Mouse (Mus musculus): ENCODE results near the gene Tnip3. TPM values are rescaled to one million over a fixed set of nuclear protein-coding genes. Genes with fewer than 3 reads are reported as not detected.

The Tnip3 gene
- polyA plus RNA-seq, 1 experiment from 2014 or later = 1.1 TPM

DNA sequence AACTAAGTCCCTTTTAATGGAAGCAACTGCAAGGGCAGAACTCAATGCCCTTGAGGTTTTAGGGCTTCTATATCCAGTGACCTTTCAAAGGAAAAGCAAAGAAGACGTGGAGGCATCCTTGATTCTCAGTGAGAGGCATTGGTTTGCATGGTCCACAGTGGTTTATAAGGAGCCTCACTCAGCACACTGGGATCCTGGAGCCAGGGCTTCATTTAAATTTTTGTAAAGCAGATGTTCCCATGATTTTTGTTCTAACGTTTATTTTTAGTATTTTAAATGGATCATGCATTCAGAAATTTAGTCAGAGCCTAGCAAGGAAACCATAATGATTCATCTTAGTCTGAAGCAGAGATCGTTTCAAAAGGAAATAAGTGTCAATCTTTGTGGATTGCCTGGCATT, 17.3 kb downstream of the Tnip3 start:
- no peak overlapping the region for H3K4me2 ChIP-seq
- ATAC-seq (ENCODE audit: insufficient read depth) (no peak), DNase-seq (no peak)
- H3K36me3 ChIP-seq (ENCODE audit: insufficient read depth) = no peaks in the 10 kb centered on the region
- H3K4me1 ChIP-seq (ENCODE audit: insufficient read depth) = peaks cover 2% of the 10 kb centered on the region
- no peaks in the 10 kb centered on the region for H3K9me3 ChIP-seq (ENCODE audit: low read depth, low read length)
- no peaks in the 10 kb centered on the region for H3K27me3 ChIP-seq (ENCODE audit: insufficient read depth, low read length)
- H3K27ac ChIP-seq (ENCODE audit: low read depth) = no peak overlapping the region; the same call in 1 of the 2 replicates
- TF ChIP-seq CTCF (IDR thresholded peaks at IDR 0.05; ENCODE audit: low read depth) = no peak
- H3K9ac ChIP-seq = no peak overlapping the region
- H3K4me3 ChIP-seq (ENCODE audit: low read depth, low read length) = no peak overlapping the region
- WGBS = 30% methylated on average over 3 of the region's 3 CpGs

DNA sequence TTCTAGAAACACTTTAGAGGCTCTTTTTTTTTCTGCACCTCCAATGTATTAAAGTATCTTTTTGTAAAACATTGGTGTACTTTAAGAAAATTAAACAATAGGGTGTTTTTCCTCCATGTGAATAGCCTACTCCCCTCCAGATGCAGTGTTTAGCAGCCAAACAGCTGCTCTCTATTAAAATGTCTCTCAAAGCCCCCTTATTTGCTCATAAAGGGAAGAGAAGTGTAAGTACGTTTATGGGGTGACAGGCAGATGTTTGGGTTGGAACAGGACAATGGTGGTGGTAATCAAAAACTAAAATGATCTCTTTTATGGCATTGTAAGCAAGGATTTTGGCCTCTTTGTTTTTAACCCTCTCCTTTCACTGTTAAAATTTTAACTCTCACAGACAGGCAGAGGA, 17.8 kb downstream of the Tnip3 start:
- Histone ChIP-seq H3K4me2 (no peak overlapping the region), H3K4me1 (ENCODE audit: insufficient read depth) (peaks cover 2% of the 10 kb centered on the region; the same call in 1 of the 2 replicates), H3K27ac (ENCODE audit: low read depth) (no peak overlapping the region), H3K9me3 (ENCODE audit: low read depth, low read length) (no peaks in the 10 kb centered on the region), H3K36me3 (ENCODE audit: insufficient read depth) (no peaks in the 10 kb centered on the region), H3K4me3 (ENCODE audit: low read depth, low read length) (no peak overlapping the region), H3K9ac (no peak overlapping the region), H3K27me3 (ENCODE audit: insufficient read depth, low read length) (no peaks in the 10 kb centered on the region)
- TF ChIP-seq CTCF (IDR thresholded peaks at IDR 0.05; ENCODE audit: low read depth) = no peak
- DNase-seq = peak; percentile 79
- 22% methylated on average over 1 of the region's 1 CpGs for WGBS
- ATAC-seq (ENCODE audit: insufficient read depth) = peak; percentile 83

DNA sequence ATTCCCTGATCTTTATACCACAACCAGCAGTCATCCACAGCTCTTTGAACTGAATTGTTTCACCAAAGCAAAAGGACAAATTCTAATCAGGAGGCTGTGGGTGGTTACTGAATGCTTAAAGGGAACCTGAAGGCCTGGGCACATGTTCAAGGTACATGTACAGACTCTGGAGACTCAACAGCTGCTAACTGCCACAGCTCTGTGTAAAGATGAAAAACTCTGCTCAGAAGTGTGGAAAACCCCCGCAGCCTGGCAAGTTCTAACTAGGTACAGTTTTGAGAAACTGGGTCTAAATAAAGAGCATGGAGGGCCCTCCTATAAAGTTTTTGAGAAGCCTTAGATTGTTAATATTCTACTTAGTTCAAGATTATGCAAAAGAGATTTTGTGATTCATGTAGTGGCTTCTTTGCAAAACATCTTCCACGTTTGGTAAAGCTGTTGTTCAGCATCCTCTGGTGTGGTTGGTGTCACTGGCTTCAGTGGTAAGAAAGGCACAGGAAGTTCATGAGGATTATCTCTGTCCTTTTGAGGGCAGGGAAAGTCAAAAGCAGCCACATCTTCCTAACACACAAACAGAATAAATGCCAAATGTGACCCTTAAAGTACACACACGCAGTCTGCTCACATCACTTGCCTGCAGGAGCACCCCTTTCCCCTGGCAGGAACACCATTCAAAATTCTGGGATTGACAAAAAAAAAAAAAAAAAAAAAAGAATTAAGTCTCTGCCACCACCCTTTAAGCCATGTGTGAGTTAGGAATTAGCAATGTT, 39.0 kb downstream of the Tnip3 start:
- H3K27ac ChIP-seq (ENCODE audit: low read depth) = no peak overlapping the region
- no peaks in the 10 kb centered on the region for H3K9me3 ChIP-seq (ENCODE audit: low read depth, low read length)
- no peaks in the 10 kb centered on the region for H3K4me1 ChIP-seq (ENCODE audit: insufficient read depth)
- DNase-seq (no peak), ATAC-seq (ENCODE audit: insufficient read depth) (no peak)
- no peak overlapping the region for H3K9ac ChIP-seq
- H3K27me3 ChIP-seq (ENCODE audit: insufficient read depth, low read length) = no peaks in the 10 kb centered on the region
- no peaks in the 10 kb centered on the region for H3K36me3 ChIP-seq (ENCODE audit: insufficient read depth)
- no peak for TF ChIP-seq CTCF (IDR thresholded peaks at IDR 0.05; ENCODE audit: low read depth)
- 65% methylated on average over 3 of the region's 3 CpGs for WGBS
- H3K4me3 ChIP-seq (ENCODE audit: low read depth, low read length) = no peak overlapping the region
- no peak overlapping the region for H3K4me2 ChIP-seq

DNA sequence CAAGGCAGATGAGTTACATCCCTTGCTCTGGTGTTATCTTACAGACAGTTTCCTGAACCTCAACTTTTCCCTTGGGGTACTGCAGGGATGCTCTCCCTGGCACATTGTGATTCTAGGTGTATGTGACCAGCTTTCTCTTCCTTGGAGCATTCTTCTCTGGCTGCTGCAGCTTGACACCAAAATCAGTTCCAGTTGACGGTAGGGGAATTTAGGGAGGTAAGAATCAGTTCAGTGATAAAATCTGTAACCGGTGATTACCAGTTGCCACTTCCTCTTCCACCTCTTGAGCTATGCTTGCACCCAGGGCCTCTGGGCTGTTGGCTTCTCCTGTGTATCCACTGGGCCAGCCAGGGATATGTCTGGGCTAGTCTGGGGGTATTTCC, 39.5 kb downstream of the Tnip3 start:
- Histone ChIP-seq H3K27ac (ENCODE audit: low read depth) (no peak overlapping the region), H3K36me3 (ENCODE audit: insufficient read depth) (no peaks in the 10 kb centered on the region), H3K4me2 (no peak overlapping the region), H3K4me1 (ENCODE audit: insufficient read depth) (no peaks in the 10 kb centered on the region), H3K9me3 (ENCODE audit: low read depth, low read length) (no peaks in the 10 kb centered on the region), H3K27me3 (ENCODE audit: insufficient read depth, low read length) (no peaks in the 10 kb centered on the region), H3K9ac (no peak overlapping the region), H3K4me3 (ENCODE audit: low read depth, low read length) (no peak overlapping the region)
- no peak for TF ChIP-seq CTCF (IDR thresholded peaks at IDR 0.05; ENCODE audit: low read depth)
- ATAC-seq (ENCODE audit: insufficient read depth) (no peak), DNase-seq (no peak)
- WGBS = 58% methylated on average over 2 of the region's 2 CpGs

DNA sequence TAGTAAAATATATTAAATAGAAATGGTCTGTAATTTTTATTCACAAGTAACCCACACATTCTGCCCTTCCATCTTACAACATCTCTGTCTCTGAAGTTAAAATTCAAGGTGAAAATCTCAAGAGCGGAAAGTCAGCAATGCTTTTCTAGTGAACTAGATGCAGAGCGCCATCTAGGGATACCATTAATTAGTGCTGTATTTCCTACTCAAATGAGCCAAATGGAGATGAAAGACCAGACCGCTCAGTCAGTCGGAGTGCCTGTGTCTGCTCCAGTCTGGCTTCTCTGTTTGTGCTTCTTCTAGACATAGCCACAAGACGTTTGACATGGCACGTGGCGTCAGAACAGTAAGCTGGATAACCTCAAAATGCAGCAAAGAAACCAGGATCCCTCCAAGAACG, 44.6 kb downstream of the Tnip3 start:
- H3K36me3 ChIP-seq (ENCODE audit: insufficient read depth) = no peaks in the 10 kb centered on the region
- H3K27ac ChIP-seq (ENCODE audit: low read depth) = no peak overlapping the region
- H3K4me2 ChIP-seq = no peak overlapping the region
- DNase-seq (peak; percentile 93), ATAC-seq (ENCODE audit: insufficient read depth) (peak; percentile 65; the same call in 1 of the 2 replicates)
- 27% methylated on average over 8 of the region's 8 CpGs for WGBS
- TF ChIP-seq CTCF (IDR thresholded peaks at IDR 0.05; ENCODE audit: low read depth) = peak; percentile 76
- H3K9me3 ChIP-seq (ENCODE audit: low read depth, low read length) = no peaks in the 10 kb centered on the region
- H3K4me1 ChIP-seq (ENCODE audit: insufficient read depth) = peaks cover 3% of the 10 kb centered on the region
- H3K27me3 ChIP-seq (ENCODE audit: insufficient read depth, low read length) = no peaks in the 10 kb centered on the region
- H3K4me3 ChIP-seq (ENCODE audit: low read depth, low read length) = no peak overlapping the region
- no peak overlapping the region for H3K9ac ChIP-seq

DNA sequence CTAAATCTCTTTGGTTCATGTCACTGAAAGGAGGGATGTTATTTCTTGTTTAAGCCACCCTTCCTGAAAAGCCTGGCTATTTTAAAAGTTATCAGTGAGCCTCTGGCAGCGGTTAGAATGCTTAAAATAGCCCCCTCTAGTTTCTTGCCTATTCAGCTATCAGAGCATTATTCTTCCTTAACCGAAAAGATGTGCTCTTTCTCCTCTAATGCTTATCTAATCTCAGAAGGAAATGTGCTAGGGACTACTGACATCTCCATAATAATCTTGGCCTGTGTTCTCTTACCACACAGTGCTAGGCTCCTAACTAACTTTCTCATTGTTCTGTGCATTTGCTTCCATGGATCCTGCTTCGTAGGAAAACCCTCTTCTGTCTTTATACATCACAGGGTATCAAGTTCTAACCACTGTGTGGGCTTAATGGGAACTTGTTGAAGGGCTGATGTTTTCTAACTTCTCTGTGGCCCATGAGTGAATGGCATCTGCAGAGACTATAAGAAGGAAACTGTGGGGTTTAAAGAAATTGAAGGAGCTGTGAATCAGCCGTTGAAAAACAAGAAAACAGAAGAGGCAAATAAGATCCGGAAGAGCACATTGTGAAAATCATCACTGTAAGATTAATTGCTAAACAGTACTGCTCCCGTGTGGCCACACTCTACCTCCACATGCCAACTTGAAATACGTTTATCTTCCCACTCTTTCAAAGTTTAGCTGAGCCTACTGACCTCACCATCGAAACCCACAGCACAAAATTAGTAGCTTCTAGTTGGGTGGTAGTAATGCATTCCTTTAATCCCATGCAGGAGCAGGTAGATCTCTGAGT, 53.2 kb downstream of the Tnip3 start:
- ATAC-seq (ENCODE audit: insufficient read depth) = no peak
- no peak for TF ChIP-seq CTCF (IDR thresholded peaks at IDR 0.05; ENCODE audit: low read depth)

DNA sequence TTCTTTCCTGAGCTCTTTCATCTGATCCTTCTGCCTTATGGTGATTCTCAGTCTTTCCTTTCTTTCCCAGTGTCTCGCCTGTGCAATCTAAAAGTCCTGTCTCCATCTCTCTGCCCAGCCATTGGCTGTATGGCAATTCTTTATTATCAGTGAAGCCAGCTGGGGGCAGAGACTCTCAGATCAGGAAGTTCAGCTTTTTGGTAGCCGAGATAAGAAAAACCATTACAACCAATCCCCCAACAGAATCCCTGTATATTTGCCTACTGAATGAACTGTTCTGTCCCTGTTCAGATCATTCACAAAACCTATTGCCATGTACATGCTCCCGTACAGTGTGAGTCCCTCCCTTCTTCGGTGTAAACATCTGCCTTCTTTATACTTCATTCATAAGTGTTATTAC, 57.9 kb downstream of the Tnip3 start:
- no peak for DNase-seq
- no peak overlapping the region for H3K4me3 ChIP-seq (ENCODE audit: low read depth, low read length)
- H3K9ac ChIP-seq = no peak overlapping the region
- WGBS = 67% methylated on average over 4 of the region's 4 CpGs
- H3K4me1 ChIP-seq (ENCODE audit: insufficient read depth) = peaks cover 7% of the 10 kb centered on the region; the same call in 1 of the 2 replicates
- no peak for TF ChIP-seq CTCF (IDR thresholded peaks at IDR 0.05; ENCODE audit: low read depth)
- no peak for ATAC-seq (ENCODE audit: insufficient read depth)
- no peaks in the 10 kb centered on the region for H3K27me3 ChIP-seq (ENCODE audit: insufficient read depth, low read length)
- H3K9me3 ChIP-seq (ENCODE audit: low read depth, low read length) = no peaks in the 10 kb centered on the region
- no peak overlapping the region for H3K27ac ChIP-seq (ENCODE audit: low read depth)
- no peak overlapping the region for H3K4me2 ChIP-seq
- H3K36me3 ChIP-seq (ENCODE audit: insufficient read depth) = no peaks in the 10 kb centered on the region

More for the DNA sequence above, 53.2 kb downstream of the Tnip3 start:
- Histone ChIP-seq H3K27ac (ENCODE audit: low read depth) (no peak overlapping the region), H3K9ac (no peak overlapping the region), H3K36me3 (ENCODE audit: insufficient read depth) (no peaks in the 10 kb centered on the region), H3K4me3 (ENCODE audit: low read depth, low read length) (no peak overlapping the region), H3K4me2 (no peak overlapping the region), H3K9me3 (ENCODE audit: low read depth, low read length) (no peaks in the 10 kb centered on the region), H3K27me3 (ENCODE audit: insufficient read depth, low read length) (no peaks in the 10 kb centered on the region), H3K4me1 (ENCODE audit: insufficient read depth) (peaks cover 3% of the 10 kb centered on the region; the same call in 1 of the 2 replicates)
- WGBS = 48% methylated on average over 8 of the region's 8 CpGs
- DNase-seq = no peak
